Mouse (Mus musculus) layer of hippocampus, adult 9-10 months (tissue): ENCODE measurements around the gene Nell1.

Experiments used
- DNase-seq: peaks from one replicate; pipeline ENCODE4 v3.0.0; 2022; ENCODE audit warnings: low spot score

The Nell1 gene

DNA sequence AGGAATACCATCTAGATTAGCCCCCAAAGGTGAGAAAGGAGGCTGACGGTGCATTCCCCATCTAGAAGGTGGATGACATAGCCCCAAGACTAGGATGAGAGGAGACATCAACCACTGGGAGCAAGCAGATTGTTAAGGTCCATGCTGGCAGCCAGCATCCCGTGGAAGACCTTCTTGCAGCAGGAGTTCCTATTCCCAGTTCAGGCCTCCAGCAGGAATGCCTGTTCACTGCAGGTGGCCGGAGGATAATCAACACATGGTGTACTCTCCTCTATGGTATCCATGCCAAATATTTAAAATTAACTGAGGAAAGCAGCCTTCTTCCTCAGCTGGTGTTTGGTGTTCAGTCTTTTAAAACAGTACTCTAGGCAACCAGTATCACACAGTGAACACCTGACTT is 574.9 kb downstream of the Nell1 start:
- DNase-seq = peak; percentile 13

DNA sequence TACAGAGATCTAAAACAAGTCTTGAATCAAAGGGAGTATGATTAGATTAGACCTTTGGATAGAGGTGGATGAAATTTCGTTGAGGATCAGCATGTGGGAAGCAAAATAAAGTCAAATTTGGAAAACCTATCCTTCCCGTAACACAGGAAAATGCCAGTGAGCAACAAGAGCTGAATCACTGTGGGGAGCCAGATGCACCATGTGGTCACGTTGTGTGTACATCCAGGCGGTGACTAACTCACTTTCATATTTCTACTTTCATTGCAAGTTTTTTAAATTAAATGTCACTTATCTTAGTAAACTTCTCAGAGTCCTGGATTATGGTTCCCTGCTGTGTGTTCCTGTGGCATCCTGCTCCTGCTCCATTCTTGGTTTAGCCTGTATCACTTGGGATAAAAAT is 576.8 kb downstream of the Nell1 start:
- no peak for DNase-seq

DNA sequence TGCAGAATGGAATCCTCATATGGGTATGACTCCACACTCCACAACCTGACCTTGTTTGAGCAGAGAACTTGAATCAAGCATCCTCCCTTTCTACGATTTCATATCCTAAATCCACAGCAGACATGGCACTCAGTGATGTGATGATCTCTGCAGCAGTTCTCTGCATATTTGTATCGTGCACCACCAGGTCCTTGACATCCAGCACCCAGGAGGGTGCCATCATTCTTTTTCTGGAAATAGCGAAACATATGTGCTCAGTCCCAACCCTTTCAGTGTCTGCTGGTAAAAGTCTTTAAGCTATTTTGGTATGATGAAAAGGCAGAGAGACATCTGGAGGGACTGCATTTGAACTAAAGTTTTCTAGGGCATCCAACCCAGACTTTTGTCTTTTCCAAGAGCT is 588.0 kb downstream of the Nell1 start:
- DNase-seq = no peak

DNA sequence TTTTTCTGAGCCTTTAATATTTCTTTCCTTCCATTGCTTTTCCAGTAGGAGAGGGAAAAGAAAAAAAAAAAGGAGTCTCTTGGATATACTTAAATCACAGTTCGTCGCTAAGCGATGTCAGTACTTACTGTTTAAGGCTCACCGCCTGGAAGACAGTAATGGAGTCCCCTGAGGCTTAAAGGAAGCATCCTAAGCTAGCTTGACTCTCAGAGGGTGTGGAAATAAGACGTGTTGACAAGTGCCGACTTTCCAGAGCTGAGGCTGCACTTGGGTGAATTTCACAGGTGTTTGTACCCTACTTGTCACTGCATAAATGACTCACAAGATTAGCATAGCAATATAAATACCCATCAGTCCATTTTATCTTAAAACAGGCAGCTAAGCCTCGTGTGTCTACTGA is 599.2 kb downstream of the Nell1 start:
- DNase-seq = no peak

DNA sequence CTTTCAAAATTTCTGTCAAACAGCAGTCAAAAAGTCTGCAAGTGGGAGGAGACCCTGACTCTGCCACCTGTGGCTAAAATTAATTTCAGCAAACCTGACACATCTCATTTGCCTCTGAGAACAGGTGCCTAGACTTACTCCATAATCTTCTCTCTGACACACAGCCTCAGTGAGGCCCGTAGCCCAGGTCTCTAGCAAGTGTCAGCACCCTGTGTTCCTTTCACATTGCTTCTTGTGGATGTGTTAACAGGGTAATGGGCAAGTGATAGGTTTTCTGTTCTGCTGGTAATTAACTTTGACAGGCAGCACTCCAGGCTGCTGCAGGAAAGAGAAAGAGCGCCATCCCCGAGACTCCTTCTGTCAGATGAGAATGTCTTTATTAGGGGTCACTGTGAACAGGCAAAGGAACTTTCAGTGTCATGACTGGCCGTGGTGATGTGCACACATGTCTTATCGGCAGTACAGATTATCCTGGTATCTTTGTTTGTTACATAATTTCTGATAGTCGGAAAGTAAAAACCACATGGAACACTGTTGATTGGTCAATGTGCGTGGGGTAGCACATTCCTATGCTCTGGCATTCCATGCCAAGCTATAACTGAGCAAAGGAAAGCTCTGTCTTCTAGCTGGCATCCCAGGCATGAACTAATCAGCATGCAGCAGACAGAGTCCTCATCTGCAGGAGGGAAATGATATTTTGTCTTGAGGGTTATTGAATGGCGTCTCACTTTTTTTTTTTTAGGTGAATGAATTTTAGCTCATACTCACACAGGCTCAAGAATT is 614.2 kb downstream of the Nell1 start:
- no peak for DNase-seq

DNA sequence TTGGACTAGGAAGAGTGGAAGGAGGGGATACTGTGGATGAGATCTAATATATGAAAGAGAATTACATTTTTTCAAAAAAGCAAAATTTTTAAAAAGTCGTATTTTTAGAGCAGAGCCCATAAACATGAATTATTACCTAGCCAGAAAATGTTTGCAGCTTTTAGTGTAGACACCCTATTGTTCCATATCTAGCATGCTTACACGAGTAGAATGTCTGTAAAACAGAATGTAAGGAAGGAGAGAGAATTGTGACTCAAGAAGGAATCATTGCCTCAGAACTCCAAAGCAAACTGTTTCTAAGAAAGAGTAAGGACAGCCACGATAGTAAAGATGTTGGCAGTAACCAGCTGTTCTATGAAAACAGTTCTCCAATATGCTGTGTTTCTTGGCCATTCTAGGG is 624.2 kb downstream of the Nell1 start, which contains the start of gene 4933405O20Rik:
Gene 4933405O20Rik, plus strand, starts transcription at position 301 of the 400 bp plus-strand sequence.
- no peak for DNase-seq

DNA sequence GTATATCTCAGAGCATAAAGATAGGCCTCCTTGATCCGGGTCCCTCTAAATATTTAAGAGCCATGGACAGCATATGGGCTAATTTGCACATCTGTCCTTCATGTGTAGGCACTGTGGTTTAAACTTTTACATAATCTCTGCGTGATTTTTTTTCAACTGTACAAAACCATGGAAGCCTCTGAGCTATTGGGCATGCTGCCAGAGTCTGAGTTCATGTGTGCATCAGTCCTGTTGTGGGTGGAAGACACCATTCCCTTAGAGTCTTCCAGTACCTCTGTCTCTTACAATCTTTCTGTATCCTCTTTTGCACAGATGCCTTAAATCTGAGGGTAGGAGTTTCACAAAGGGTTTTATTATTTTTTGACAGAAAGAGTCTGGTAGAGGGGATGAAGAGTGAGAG is 639.4 kb downstream of the Nell1 start:
- DNase-seq = no peak

DNA sequence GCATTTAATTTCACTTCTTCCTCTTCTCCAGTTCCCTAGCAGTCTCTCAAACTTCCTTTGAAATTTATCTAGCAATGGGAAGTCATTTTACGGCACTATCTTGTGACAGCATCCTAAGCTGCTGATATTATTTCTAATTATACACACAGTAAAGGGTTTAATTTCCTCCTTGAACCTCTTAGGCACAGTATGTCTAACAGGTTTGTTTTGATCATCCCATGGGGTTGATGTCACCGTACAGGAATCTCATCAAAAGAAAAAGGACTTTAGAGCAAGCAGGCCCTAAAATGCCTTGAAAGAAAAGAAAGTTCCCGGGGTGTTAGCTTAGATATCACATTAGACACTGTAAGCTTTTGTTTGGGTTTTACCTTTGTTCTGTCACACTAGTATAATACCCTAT is 654.5 kb downstream of the Nell1 start:
- no peak for DNase-seq

DNA sequence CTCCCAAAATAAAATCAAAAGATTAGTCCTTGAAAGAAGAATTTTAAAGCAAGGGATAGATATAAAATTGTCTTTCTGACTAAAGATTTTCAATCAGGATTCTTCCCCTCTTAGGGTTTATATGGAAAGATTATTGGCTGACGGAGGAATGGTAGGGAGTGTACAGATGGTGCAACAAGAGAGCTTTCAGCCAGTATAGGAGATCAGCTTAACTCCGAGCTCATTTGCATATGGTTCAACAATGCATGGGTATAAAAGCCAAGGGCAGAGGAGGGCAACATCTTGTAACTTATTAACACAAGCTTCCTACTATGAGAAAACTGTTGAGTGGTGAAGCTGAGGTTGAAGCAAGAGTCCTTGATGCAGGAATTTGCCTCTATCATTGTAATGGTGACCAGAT is 658.5 kb downstream of the Nell1 start:
- DNase-seq = no peak

DNA sequence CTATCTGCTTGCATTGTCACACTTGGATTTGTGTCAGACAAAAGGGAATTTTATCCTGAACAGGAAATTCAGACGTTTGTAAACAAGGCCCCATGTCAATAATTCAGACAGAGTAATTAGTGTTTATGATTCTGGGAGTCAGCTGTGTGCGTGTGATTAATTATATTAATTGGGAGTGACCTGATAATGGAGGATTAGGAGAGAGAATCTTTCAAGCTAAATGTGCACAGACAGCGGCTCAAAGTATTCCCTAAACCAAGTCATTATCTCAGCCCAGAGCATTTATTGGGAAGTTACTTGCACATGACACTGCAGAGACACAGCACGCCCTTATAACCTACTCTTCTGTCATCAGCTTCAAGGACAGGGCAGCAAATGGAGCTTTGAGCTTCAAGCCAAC is 697.6 kb downstream of the Nell1 start:
- DNase-seq = no peak

DNA sequence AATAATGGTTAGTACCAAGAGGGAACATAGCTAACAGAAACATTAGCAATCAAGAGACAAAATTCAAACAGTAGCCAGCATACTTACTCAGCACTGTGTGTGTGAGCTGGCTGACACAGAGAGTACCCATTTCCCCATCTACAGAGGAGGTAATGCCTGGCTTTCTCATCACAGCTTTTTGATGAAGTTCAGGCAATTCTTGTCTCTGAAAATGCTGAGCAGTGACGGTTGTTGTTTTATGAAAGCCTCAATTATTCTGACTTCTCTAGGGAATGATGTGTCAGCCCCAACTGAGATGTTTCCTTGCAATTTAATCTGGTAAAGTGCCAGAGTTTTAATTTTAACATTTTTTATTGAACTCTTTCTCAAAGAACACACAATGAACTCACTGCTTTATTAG is 700.8 kb downstream of the Nell1 start:
- no peak for DNase-seq

DNA sequence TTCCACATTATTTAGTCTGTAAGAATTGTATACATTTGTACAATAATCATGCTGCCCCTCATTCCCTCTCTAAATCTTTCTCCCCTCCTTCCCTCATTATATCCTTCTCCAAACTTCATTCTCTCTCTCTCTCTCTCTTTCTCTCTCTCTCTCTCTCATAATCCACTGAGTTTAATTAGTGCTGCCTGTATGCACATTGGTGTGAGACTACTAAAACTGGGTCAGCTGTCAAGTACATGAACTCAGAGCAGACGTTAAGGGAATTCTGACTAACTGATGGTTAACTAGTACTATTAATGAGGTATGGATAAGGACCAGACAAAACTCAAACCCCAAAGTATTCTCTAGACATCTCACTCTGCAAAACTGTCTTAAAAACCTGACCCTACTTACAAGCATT is 702.8 kb downstream of the Nell1 start:
- DNase-seq = no peak

DNA sequence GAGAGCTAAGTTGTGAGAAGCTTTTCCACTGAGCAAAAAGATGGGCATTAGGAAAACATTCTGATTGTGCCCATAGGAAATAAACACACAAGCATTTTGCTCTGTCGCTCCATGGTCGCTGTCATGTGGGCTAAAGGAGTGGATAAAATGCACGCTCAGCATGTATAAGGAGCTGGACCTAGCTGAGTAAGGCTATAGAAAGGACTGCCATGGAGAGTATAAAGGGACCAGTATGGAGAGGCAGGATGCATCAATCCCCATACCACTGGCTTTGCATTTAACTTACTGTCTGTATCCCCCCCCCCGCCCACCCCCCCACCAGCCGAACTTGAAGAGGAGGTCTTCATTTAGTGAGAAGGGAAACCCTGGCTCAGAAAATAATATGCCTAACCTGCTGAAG is 711.7 kb downstream of the Nell1 start:
- no peak for DNase-seq

DNA sequence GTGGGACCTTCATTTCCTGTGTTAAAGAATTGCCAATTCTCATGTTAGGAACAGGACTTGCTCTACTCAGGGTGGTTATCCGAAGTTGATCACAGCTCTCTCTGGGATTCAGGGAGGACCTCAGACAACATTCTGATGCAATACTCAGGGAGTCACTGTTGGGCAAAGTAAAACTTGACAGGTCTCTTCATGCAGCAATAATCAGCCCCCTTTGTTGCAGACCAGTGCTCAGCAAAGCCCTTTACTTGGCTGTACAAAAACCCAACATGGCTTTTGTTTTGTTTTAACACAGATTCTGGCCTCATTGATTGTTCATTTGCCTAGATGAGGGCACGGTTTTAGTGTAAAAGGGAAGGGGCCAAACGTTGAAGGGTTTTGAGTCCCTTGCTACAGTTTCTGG is 750.5 kb downstream of the Nell1 start:
- DNase-seq = no peak

DNA sequence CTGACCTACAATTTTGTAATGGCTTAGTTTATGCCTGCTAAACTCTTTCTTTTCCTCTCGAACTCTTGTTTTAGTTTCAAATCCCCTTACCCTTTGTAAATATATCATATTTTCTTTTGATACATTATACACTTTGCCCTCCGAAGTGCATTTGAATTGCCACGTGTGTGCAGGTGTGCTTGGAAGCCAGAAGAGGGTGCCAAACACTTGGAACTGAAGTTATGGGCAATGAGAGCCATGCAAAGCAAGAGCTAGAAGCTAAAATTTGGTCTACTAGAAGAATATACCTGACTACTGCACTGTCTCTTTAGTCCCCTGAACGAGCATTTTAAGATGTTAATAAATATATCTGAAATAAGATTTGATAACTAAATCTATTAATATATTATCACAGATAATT is 756.3 kb downstream of the Nell1 start:
- no peak for DNase-seq

DNA sequence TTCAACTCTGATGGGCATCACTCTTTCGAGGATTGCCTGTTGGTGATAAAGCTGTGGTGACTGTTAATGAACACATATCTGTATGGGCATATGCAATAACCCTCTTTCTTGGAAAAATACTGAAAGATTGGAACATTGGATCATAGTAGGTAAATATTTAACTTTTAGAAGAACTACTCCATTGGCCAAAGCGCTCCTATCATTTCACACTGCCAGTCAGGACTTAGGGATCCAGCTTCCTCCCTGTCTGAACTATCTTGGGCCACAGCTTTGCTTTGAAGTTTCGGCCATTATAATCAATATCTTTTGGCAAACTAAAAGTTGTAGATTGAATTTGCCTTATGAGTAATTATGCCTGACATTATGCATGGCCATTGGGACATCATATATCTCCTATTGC is 780.9 kb downstream of the Nell1 start:
- no peak for DNase-seq

DNA sequence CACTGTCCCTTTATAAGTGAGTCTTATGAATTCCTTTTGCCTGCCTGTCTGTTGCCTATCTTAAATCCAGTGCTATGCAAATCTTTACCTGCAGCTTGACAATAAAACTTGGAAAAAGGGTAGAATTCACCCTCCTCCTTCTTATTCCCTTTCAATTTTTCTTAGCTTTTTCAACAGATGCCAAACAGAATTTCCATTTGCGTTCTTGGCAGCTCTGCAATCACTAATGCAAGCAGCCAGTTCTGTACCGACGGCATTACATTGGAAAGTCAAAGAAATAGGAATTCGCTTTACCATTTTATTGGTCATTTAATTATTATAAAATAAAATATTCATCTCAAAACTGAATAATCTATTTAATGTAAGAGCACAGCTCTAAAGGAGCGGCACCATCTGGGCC is 781.7 kb downstream of the Nell1 start:
- DNase-seq = no peak

DNA sequence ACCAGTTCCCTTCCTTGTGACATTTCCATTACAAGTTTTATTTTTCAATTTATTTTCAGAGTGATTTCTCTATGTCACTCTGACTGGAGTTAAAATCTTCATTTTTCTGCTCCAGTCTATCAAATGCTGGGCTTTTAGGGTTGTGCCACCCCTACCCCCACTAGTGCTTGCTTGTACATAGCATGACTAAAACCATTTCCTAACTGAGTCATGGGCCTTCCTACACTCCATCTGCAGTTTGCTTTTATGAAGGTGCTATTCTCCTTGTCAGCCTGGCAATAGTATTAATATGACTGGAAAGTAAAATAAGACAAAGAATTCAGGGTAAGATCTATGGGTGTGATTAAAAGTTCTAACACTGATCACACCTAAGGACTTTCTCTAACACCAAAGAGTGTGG is 798.9 kb downstream of the Nell1 start:
- DNase-seq = no peak

DNA sequence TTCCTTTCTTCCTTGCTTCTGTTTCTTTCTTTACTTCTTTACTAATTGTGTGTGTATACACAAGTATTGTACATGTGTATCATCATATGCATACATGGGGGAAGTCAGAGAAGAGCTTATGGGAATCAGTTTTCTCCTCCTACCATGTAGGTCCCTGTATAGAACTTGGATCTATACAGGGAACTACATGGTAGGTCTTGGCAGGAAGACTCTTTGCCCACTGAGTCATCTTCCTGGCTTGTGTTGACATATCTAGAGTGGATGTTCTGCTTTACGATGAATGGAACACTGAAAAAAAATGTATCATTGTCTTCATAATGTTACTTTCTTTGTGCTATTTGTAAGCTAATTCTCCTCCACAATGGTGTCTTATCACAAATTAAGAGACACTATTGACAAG is 806.4 kb downstream of the Nell1 start:
- DNase-seq = no peak

DNA sequence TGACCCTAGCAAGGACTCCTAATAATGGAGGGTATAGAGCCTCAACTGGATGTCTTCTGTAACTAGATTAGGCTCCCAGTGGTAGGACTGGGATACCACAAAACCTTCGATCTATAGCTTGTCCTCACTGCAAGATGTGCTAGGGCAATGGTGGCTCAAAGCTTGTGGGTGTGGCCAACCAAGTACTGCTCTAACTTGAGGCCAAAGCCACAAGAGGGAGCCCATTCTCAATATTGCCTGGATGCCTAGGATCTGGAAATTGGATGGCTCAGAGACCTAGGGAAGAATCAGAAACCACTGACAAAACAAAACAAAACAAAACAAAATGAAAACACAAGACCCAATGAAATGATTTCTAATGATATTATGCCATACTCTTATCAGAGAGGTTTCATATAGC is 809.0 kb downstream of the Nell1 start:
- no peak for DNase-seq

DNA sequence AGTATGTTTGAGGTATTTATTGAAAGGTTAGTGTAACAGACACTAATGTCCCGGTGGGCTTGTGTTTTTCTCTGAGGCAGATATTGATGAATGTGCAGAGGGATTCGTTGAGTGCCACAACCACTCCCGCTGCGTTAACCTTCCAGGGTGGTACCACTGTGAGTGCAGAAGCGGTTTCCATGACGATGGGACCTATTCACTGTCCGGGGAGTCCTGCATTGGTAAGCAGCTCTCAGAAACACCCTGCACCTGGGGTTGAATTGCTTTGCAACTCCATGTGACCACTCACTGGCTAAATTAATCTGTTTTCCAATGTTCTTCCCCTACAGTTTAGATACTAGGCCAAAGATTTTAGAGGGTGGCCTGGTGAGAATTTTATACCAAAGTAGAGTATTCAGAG is 851.5 kb downstream of the Nell1 start:
- no peak for DNase-seq

DNA sequence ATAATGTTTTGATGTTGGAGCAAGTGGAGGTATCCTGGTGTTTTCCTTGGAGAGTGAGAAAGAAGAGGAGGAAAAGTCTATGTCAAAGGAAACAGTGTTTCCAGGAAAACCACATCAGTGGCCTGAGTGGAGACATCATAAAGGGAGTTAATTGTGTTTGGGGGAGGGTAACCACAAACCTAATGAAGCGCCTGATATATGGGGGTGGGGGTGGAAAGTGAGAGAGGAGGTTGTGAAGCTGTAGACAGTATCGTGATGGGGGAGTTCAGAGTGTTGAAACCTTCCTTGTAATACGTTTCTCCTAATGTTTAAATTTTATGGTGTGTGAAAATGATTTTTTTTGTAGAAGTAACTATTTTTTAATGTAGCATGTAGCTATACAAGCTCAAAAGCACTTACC is 858.1 kb downstream of the Nell1 start:
- DNase-seq = no peak

DNA sequence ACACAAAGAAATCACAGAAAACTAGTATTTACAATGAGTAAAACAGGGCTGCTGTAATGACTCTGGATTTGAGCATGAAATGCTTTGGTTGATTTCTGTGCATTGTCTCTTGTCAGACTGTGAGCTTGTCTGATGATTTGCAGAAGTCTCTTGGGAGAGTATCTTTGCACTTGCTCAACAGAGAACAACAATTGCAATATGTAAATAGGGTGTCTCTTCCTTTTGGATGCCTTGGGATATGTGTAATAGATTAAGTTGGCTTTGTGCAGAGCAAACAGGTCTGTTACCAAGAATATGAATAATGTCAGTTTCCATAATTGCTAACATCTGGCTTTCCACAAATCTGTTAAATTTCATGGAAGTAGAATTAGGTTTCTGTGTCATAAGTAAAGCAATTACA is 868.0 kb downstream of the Nell1 start:
- DNase-seq = no peak

DNA sequence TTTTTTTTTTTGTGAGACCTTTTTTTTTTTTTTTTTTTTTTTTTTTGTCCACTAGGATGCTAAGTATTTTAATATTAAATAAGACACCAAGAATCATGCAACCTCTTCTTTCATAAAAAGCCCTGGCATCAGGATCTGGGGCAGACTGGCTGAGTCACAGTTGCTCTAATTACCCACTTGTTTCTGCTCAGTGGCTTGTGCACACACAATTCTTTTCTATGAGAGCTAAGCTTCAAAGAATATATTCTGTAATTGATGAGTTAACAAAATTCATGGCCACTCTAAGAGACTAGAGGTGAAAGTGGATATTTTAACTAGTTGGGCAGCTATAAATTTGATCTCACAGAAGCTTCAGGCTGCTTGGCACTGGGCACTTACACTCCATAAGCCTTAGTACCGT is 873.3 kb downstream of the Nell1 start:
- no peak for DNase-seq

DNA sequence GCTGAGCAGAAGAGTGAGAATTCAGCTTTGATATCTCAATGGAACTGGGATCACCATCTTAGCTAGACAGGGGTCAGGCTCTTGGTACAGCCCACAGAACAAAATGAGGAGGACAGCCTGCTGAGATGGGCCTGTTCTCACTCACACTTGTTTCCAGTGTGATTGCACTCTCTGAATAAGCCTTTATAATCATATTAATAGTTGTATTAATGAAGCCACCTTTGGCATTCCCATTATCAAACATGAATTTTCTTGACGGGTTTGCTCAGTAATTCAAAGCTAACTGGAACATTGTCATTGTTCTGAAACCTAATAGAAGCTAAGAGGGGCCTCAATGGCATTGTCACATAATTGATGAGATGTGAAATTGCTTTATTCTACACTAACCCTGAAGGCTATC is 875.6 kb downstream of the Nell1 start:
- DNase-seq = no peak
